Mouse (Mus musculus) liver, adult 2 months (tissue): Measurements from ENCODE around the gene Gsdma. TPM values are rescaled to one million over a fixed set of nuclear protein-coding genes. Genes with fewer than 3 reads are reported as not detected.
"Not testable (repeated sequence)": the region's sequence is repeated elsewhere in the genome, so short reads cannot be mapped to it uniquely, and the experiment has no call there.

Experiments
- DNase-seq: peaks from one replicate; pipeline ENCODE4 v3.0.0-alpha.2; 2011; ENCODE audit warnings: low read depth, low spot score; ENCODE audit errors: extremely low read depth
- H3K27ac ChIP-seq: fragments of 200-500 bp; replicated peaks from 2 replicates; pipeline ENCODE4 v1.5.1; 2012; ENCODE audit warnings: low read depth, mild to moderate bottlenecking, control low read depth, inconsistent platforms, low read length; ENCODE audit not compliant: insufficient read depth
- H3K27me3 ChIP-seq: fragments of 200-500 bp; 2 replicates; pipeline ENCODE4 v1.6.1; 2012; ENCODE audit warnings: mild to moderate bottlenecking, moderate library complexity, low read length, inconsistent platforms; ENCODE audit not compliant: control insufficient read depth, insufficient read depth
- H3K36me3 ChIP-seq: fragments of 200-500 bp; 2 replicates; pipeline ENCODE4 v1.6.1; 2012; ENCODE audit warnings: low read length, inconsistent platforms; ENCODE audit not compliant: control insufficient read depth, insufficient read depth
- H3K4me1 ChIP-seq: fragments of 200-500 bp; 2 replicates; pipeline ENCODE4 v1.6.1; 2011; ENCODE audit warnings: low read length; ENCODE audit not compliant: control insufficient read depth, insufficient read depth
- H3K4me3 ChIP-seq: fragments of 200-500 bp; 2 replicates; pipeline ENCODE4 v1.5.1; 2011; ENCODE audit warnings: low read depth, mild to moderate bottlenecking, control low read depth, low read length, moderate library complexity; ENCODE audit not compliant: insufficient read depth
- H3K79me2 ChIP-seq: fragments of 200-500 bp; 2 replicates; pipeline ENCODE4 v1.6.1; 2012; ENCODE audit warnings: inconsistent platforms, mild to moderate bottlenecking, low read length, moderate library complexity; ENCODE audit not compliant: control insufficient read depth, insufficient read depth
- H3K9ac ChIP-seq: fragments of 200-500 bp; 2 replicates; pipeline ENCODE4 v1.6.1; 2012; ENCODE audit warnings: low read depth, mild to moderate bottlenecking, control low read depth, inconsistent platforms, low read length
- CTCF ChIP-seq: fragments of 200-500 bp; IDR thresholded peaks from 2 replicates; pipeline ENCODE4 v1.5.1; 2011; ENCODE audit warnings: low read depth, low read length, control low read depth
- POLR2A ChIP-seq: fragments of 200-500 bp; IDR thresholded peaks from 2 replicates; pipeline ENCODE4 v1.6.1; 2011; ENCODE audit warnings: low read length, control low read depth; ENCODE audit not compliant: insufficient read depth; ENCODE audit errors: extremely low read depth
- WGBS: fragments of 180-500 bp; shearing (Covaris S2); methylation state at CpG from one replicate; pipeline ENCODE4 v1.1.7; 2018; 5-methylcytosine and 5-hydroxymethylcytosine counted together
- polyA plus RNA-seq: library from polyadenylated mRNA; depleted of rRNA; stranded (reverse); fragments of >200 nt; gene quantifications from 2 replicates; pipeline ENCODE4 v1.2.3, GENCODE M21; 2012
- total RNA-seq: library from RNA; depleted of rRNA; stranded (reverse); fragments of >200 nt; gene quantifications from 2 replicates; pipeline ENCODE4 v1.2.3, GENCODE M21; 2014

Gsdma gene
- total and polyA plus RNA-seq, 2 experiments: not detected

DNA sequence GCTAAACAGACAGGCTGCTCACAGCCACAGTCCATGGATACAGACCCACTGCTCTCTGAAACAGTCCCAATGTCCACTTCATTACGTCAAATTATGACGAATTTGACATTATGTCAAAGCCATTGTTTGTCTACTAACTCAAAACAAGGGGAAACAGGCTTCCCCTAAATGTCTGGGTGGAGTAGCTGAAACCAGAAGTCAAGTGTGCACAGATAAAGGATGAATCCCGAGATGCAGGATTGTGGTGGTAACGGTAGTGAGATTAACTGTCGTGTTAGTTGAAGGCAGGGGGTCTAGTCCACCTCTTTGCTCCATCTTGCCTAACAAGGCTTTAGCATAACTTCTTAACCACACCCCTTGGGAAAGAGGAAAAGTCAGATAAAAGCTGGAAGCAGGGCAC, 8.3 kb downstream of the Gsdma start:
- H3K4me1 ChIP-seq: no peaks in the 10 kb centered on the region
- 0 out of 2 replicates have a peak, but pooled peaks cover 3% of the 10 kb centered on the region for H3K27me3 ChIP-seq
- H3K9ac ChIP-seq: no peak overlapping the region
- TF ChIP-seq CTCF: no peak
- TF ChIP-seq POLR2A: no peak
- H3K36me3 ChIP-seq: no peaks in the 10 kb centered on the region
- no peak overlapping the region for H3K4me3 ChIP-seq
- H3K79me2 ChIP-seq: no peaks in the 10 kb centered on the region
- WGBS: 63% methylated on average over 5 of the region's 5 CpGs
- H3K27ac ChIP-seq: no peak overlapping the region
- no peak for DNase-seq

DNA sequence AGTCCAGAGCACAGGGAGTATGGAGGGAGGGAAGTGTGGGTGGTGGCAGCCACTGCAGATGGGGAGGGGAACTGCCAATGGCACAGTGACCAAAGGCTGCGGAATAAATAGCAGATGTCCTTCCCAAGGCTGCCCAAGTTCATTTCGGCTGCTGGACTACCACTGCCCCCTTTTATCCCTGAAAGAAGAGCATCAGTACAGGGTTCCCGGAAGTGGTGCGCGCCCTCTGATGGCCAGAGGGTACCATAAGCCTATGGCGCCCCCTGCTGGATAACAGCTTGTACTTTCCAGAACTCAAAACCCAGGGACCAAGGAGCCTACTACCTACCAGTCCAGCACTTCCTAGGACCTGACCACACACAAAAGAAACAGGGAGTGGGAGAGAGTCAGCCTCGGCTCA, 9.0 kb downstream of the Gsdma start:
- DNase-seq: peak; percentile 19
- WGBS: 5% methylated on average over 7 of the region's 7 CpGs
- peak; percentile 40 for TF ChIP-seq CTCF
- not testable (repeated sequence) for H3K9ac ChIP-seq, H3K4me3 ChIP-seq, H3K79me2 ChIP-seq, H3K36me3 ChIP-seq, H3K27me3 ChIP-seq, H3K4me1 ChIP-seq, H3K27ac ChIP-seq

DNA sequence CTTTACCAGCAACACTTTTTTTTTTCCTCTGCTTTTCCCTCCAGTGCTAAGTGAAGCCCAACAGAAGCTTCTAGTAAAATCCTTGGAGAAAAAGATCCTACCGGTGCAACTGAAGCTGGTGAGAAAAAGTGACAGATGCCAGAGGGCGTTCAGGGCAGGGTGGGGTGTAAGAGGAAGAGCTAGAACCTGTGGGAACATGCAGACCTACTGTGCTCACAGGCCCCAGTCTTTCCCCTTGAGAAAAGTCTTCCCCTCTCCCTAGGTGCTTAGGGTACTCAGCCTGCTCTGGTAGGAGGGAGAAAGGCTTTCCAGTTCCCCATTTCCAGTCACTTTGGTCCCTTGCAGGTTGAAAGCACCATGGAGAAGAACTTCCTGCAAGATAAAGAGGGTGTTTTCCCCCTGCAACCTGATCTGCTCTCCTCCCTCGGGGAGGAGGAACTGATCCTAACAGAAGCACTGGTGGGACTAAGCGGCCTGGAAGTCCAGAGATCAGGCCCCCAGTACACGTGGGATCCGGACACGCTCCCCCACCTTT, 11.7 kb downstream of the Gsdma start:
- 67% methylated on average over 7 of the region's 7 CpGs for WGBS
- Histone ChIP-seq H3K4me3 (no peak overlapping the region), H3K27ac (no peak overlapping the region), H3K4me1 (no peaks in the 10 kb centered on the region), H3K9ac (no peak overlapping the region), H3K27me3 (0 out of 2 replicates have a peak, but pooled peaks cover 3% of the 10 kb centered on the region), H3K79me2 (no peaks in the 10 kb centered on the region), H3K36me3 (no peaks in the 10 kb centered on the region)
- DNase-seq: no peak
- TF ChIP-seq POLR2A: no peak
- no peak for TF ChIP-seq CTCF

DNA sequence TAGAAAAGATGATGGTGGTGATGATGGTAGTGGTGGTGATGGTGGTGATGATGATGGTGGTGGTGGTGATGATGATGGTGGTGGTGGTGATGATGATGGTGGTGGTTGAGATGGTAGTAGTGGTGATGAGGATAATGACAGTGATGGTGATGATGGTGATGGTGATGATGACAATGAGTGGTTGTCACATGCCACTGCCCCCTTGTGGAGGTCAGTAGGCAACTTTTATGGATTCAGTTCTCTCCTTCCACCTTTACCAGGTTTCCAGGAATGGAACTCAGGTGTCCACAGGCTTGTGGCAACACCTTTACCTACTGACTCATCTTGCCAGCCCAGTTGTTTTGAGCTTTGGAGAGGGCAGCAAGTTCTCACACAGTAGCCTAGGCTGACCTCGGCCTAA, 15.9 kb downstream of the Gsdma start:
- H3K9ac ChIP-seq: no peak overlapping the region
- WGBS: 97% methylated on average over 1 of the region's 1 CpGs
- H3K79me2 ChIP-seq: peaks cover 6% of the 10 kb centered on the region; the same call in 1 of the 2 replicates
- no peak for DNase-seq
- no peak for TF ChIP-seq CTCF
- TF ChIP-seq POLR2A: no peak
- no peaks in the 10 kb centered on the region for H3K36me3 ChIP-seq
- H3K27ac ChIP-seq: no peak overlapping the region
- no peaks in the 10 kb centered on the region for H3K27me3 ChIP-seq
- H3K4me1 ChIP-seq: peaks cover 5% of the 10 kb centered on the region
- H3K4me3 ChIP-seq: no peak overlapping the region

DNA sequence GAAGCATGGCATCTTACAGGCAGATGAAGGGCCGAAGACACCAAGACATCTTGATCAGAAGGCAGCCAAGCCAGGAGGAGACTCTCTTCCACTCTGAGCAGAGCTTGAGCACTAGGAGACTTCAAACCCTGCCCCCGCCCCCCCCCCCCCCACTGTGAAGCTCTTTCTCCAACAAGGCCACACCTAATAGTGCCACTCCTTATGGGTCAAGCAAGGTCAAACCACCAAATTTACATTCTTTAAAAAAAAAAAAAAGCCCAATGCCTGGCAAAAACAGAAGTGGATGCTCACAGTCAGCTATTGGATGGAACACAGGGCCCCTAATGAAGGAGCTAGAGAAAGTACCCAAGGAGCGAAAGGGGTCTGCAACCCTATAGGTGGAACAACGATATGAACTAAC, 16.4 kb downstream of the Gsdma start:
- H3K27ac ChIP-seq, H3K36me3 ChIP-seq, DNase-seq, H3K4me3 ChIP-seq, H3K79me2 ChIP-seq, H3K4me1 ChIP-seq, H3K27me3 ChIP-seq, H3K9ac ChIP-seq: not testable (repeated sequence)
- WGBS: 95% methylated on average over 4 of the region's 4 CpGs

DNA sequence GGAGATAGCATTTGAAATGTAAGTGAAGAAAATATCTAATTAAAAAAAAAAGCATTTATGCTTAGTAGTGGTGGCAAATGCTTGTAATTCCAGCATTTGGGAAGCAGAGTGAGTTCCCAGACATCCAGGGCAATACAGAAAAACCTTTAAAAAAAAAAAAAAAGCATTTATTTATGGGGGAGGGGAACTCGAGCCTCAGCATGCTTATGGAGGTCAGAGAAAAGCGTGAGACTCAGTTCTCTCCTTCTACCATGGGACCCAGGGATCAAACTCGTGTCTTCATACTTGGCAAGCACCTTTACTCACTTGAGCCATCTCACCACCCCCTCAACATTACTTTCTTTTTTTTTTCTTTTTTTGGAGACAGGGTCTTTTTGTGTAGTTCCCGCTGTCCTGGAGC, 17.0 kb downstream of the Gsdma start:
- no peak for DNase-seq
- H3K27ac ChIP-seq: no peak overlapping the region
- H3K9ac ChIP-seq: no peak overlapping the region
- H3K4me1 ChIP-seq: peaks cover 5% of the 10 kb centered on the region
- no peak overlapping the region for H3K4me3 ChIP-seq
- H3K36me3 ChIP-seq: peaks cover 3% of the 10 kb centered on the region; the same call in 1 of the 2 replicates
- H3K79me2 ChIP-seq: peaks cover 9% of the 10 kb centered on the region; the same call in 1 of the 2 replicates
- TF ChIP-seq POLR2A (no peak), CTCF (no peak)
- H3K27me3 ChIP-seq: no peaks in the 10 kb centered on the region
- WGBS: 78% methylated on average over 4 of the region's 4 CpGs
